Mouse (Mus musculus): ENCODE measurements at regions not wholly inside any gene's neighbourhood (a gene's known extent, or its start where the extent isn't known, plus 50 kb on each side); places are given as distances from the start of the nearest gene placed in this dataset.

DNA sequence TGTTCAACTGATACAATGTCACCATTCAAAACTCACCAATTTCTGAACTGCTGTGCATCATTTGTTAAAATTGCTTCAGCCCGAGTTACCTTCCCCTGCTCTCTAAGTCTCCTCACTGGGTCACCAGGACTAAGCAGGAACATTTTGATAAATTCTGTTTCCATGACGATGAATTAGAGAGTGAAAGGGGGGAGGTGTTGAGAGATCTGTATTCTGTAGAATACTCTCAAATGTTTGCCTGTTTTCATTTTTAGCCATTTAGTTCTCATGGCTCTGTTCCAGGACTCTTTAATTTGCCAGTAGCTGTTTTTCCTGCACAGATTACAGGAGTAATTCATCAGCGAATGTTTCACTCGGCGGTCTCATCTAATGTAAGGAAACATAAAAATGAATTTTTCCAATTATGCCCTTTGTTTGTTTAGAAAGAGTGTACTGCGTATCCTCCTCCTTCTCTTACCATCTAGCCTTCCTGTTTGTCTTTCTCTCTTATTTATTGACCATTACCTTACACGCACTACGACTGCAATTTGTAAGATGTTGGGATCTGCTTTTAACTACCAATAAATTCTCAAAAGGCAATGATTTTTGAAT, 879.3 kb downstream of the Diaph3 start:
- Histone ChIP-seq H3K27me3 (ENCODE audit: insufficient read depth, low read length) (no peaks in the 10 kb centered on the region), H3K9me3 (ENCODE audit: low read length) (no peaks in the 10 kb centered on the region), H3K9ac (replicated peaks) (no peak overlapping the region), H3K36me3 (replicated peaks; ENCODE audit: insufficient read depth, low read length) (no peaks in the 10 kb centered on the region), H3K4me2 (ENCODE audit: low read depth, low read length) (no peak overlapping the region), H3K4me1 (ENCODE audit: insufficient read depth) (no peaks in the 10 kb centered on the region), H3K4me3 (ENCODE audit: low read depth, low read length) (no peak overlapping the region), H3K27ac (ENCODE audit: low read depth) (no peak overlapping the region)
- TF ChIP-seq EP300 (IDR thresholded peaks at IDR 0.05; ENCODE audit: low read depth): no peak
- no peak for TF ChIP-seq CTCF (IDR thresholded peaks at IDR 0.05; ENCODE audit: low read depth)
- 66% methylated on average over 8 of the region's 8 CpGs for WGBS (ENCODE audit: insufficient replicate concordance)
- DNase-seq (no peak), ATAC-seq (no peak)

DNA sequence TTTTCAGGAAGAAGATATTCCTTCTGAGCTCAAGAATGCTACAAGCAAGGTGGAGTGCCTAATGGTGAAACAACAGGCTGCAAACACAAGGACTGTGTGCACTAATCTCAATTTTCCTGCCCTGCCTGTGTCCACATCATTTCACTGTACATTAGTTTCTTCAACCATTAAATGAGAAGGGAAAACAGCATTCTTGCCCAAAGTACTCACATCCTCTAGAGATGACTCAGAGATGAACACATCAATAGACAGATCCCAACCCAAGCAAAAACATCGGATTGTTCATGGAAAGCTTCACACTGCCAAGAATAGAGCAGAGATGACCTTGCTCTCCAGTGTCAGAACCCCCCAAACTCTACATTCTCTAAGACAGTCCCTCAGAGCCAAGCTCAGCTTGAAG, 886.8 kb downstream of the Diaph3 start:
- no peak overlapping the region for H3K9ac ChIP-seq (replicated peaks)
- no peaks in the 10 kb centered on the region for H3K27me3 ChIP-seq (ENCODE audit: insufficient read depth, low read length)
- H3K4me1 ChIP-seq (ENCODE audit: insufficient read depth): no peaks in the 10 kb centered on the region
- no peaks in the 10 kb centered on the region for H3K9me3 ChIP-seq (ENCODE audit: low read length)
- DNase-seq: no peak
- TF ChIP-seq EP300 (IDR thresholded peaks at IDR 0.05; ENCODE audit: low read depth) (no peak), CTCF (IDR thresholded peaks at IDR 0.05; ENCODE audit: low read depth) (no peak)
- H3K36me3 ChIP-seq (replicated peaks; ENCODE audit: insufficient read depth, low read length): no peaks in the 10 kb centered on the region
- no peak for ATAC-seq
- H3K4me2 ChIP-seq (ENCODE audit: low read depth, low read length): no peak overlapping the region
- WGBS (ENCODE audit: insufficient replicate concordance): 55% methylated on average over 1 of the region's 1 CpGs
- H3K4me3 ChIP-seq (ENCODE audit: low read depth, low read length): no peak overlapping the region
- H3K27ac ChIP-seq (ENCODE audit: low read depth): no peak overlapping the region

DNA sequence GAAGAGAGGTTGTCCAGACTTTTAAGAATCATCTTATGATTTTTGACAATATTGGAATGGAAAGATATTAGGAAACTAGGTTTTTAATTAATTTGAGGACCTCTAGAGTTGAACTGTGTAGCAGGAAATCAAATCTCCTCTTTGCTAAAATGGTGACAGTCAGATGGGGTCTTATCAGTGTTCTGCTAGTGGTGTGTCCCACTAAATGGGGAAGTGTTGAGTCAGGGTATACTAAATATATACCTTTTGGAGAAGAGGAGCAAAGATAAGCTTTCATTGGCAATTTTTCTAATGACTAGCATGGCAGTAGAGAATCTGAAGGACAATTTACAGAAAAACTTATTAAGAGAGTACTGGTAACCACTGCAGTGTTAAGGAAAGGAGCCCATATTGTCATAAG, 889.4 kb downstream of the Diaph3 start:
- ATAC-seq: no peak
- DNase-seq: no peak
- H3K9ac ChIP-seq (replicated peaks): no peak overlapping the region
- H3K4me3 ChIP-seq (ENCODE audit: low read depth, low read length): no peak overlapping the region
- H3K9me3 ChIP-seq (ENCODE audit: low read length): no peaks in the 10 kb centered on the region
- H3K27ac ChIP-seq (ENCODE audit: low read depth): no peak overlapping the region
- TF ChIP-seq EP300 (IDR thresholded peaks at IDR 0.05; ENCODE audit: low read depth): no peak
- no peak for TF ChIP-seq CTCF (IDR thresholded peaks at IDR 0.05; ENCODE audit: low read depth)
- H3K4me2 ChIP-seq (ENCODE audit: low read depth, low read length): no peak overlapping the region
- no peaks in the 10 kb centered on the region for H3K36me3 ChIP-seq (replicated peaks; ENCODE audit: insufficient read depth, low read length)
- no peaks in the 10 kb centered on the region for H3K27me3 ChIP-seq (ENCODE audit: insufficient read depth, low read length)
- H3K4me1 ChIP-seq (ENCODE audit: insufficient read depth): no peaks in the 10 kb centered on the region

DNA sequence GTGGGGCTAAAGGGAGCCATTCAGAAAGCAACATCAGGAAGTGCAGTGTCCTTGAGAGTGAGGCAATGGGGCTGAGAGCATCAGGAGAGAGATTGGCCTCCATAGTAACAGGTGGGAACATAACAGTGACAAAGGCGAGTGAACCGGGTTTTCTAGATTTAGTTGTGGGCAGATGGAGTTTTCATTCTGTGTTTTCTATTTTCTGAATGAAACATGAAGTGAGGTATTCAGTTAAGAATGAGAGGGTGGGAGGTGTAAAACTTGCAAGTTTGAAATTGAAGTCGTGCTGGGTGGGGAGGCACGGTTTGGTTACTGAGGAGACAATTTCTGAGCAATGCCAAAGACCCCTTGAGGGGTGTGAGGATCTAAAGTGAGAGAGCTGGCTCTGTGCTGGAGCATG, 893.3 kb downstream of the Diaph3 start:
- Histone ChIP-seq H3K27ac (ENCODE audit: low read depth) (no peak overlapping the region), H3K4me1 (ENCODE audit: insufficient read depth) (no peaks in the 10 kb centered on the region), H3K9ac (replicated peaks) (no peak overlapping the region), H3K9me3 (ENCODE audit: low read length) (no peaks in the 10 kb centered on the region), H3K4me2 (ENCODE audit: low read depth, low read length) (no peak overlapping the region), H3K4me3 (ENCODE audit: low read depth, low read length) (no peak overlapping the region), H3K27me3 (ENCODE audit: insufficient read depth, low read length) (no peaks in the 10 kb centered on the region), H3K36me3 (replicated peaks; ENCODE audit: insufficient read depth, low read length) (no peaks in the 10 kb centered on the region)
- 76% methylated on average over 4 of the region's 4 CpGs for whole genome bisulfite sequencing (ENCODE audit: insufficient replicate concordance)
- ATAC-seq (no peak), DNase-seq (no peak)
- TF ChIP-seq CTCF (IDR thresholded peaks at IDR 0.05; ENCODE audit: low read depth): no peak
- TF ChIP-seq EP300 (IDR thresholded peaks at IDR 0.05; ENCODE audit: low read depth): no peak

DNA sequence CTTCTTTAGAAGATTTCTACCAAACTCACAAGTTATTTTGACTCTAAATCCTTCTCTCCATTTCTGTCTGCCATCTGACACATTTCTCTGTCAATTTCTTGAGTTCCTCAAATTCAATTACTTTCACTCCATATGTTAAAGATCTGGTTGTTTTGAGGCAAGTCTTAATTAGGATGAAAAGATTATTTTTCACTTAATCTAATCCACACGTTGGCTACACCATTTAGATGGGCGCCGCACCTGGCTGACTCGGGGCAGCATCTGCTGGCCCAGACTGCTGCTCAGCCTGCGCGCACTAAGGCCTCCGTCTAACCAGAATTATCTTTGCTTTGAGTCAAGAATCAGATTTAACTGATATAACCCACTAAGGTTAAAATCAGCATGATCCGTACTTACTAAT, 894.3 kb downstream of the Diaph3 start:
- Histone ChIP-seq H3K9ac (replicated peaks) (no peak overlapping the region), H3K9me3 (ENCODE audit: low read length) (no peaks in the 10 kb centered on the region), H3K27ac (ENCODE audit: low read depth) (no peak overlapping the region), H3K4me2 (ENCODE audit: low read depth, low read length) (no peak overlapping the region), H3K4me3 (ENCODE audit: low read depth, low read length) (no peak overlapping the region), H3K27me3 (ENCODE audit: insufficient read depth, low read length) (no peaks in the 10 kb centered on the region), H3K36me3 (replicated peaks; ENCODE audit: insufficient read depth, low read length) (no peaks in the 10 kb centered on the region), H3K4me1 (ENCODE audit: insufficient read depth) (no peaks in the 10 kb centered on the region)
- 85% methylated on average over 8 of the region's 8 CpGs for WGBS (ENCODE audit: insufficient replicate concordance)
- ATAC-seq (no peak), DNase-seq (no peak)
- TF ChIP-seq CTCF (IDR thresholded peaks at IDR 0.05; ENCODE audit: low read depth): no peak
- TF ChIP-seq EP300 (IDR thresholded peaks at IDR 0.05; ENCODE audit: low read depth): no peak

DNA sequence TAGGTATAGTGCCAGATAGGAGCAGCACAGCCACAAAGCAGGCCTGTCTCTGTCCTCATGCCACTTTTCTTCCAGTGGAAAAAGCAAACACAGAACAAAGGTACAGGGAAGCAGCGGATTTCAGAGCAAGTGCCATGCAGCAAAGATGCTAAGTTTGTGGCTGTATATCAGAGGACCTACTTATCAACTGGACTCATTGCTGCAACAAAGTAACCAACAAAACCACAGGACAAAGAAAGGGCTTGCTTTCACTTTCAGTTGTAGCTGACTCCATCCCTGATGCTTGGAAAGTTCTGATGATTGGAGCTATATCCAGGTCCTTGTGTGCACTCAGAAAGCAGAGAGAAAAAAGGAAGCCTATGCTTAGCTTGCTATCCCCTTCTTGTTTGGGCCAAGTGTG, 897.4 kb downstream of the Diaph3 start:
- Histone ChIP-seq H3K4me1 (ENCODE audit: insufficient read depth) (no peaks in the 10 kb centered on the region), H3K4me3 (ENCODE audit: low read depth, low read length) (no peak overlapping the region), H3K27ac (ENCODE audit: low read depth) (no peak overlapping the region), H3K9me3 (ENCODE audit: low read length) (no peaks in the 10 kb centered on the region), H3K36me3 (replicated peaks; ENCODE audit: insufficient read depth, low read length) (no peaks in the 10 kb centered on the region), H3K9ac (replicated peaks) (no peak overlapping the region), H3K27me3 (ENCODE audit: insufficient read depth, low read length) (no peaks in the 10 kb centered on the region), H3K4me2 (ENCODE audit: low read depth, low read length) (no peak overlapping the region)
- DNase-seq: no peak
- ATAC-seq: no peak
- TF ChIP-seq CTCF (IDR thresholded peaks at IDR 0.05; ENCODE audit: low read depth): no peak
- TF ChIP-seq EP300 (IDR thresholded peaks at IDR 0.05; ENCODE audit: low read depth): no peak
- 63% methylated on average over 1 of the region's 1 CpGs for WGBS (ENCODE audit: insufficient replicate concordance)

DNA sequence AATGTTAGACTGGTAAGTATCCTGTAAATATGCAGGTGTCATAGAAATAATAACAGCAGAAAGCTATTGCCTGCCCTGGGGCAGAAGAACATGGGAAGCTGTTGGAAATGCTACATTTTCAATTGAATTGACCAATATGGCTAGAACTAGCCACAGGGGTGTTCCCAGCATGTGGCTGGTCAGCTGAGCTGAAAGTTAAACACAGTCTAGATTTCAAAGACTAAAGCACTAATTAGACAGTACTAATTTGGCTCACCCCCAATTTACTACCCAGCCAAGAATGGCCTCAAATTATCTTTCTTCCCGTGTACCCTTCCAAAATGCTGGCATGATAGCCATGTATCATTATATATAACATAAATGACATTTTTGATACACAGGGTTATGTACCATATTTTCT, 898.2 kb downstream of the Diaph3 start:
- Histone ChIP-seq H3K9me3 (ENCODE audit: low read length) (no peaks in the 10 kb centered on the region), H3K4me3 (ENCODE audit: low read depth, low read length) (no peak overlapping the region), H3K36me3 (replicated peaks; ENCODE audit: insufficient read depth, low read length) (no peaks in the 10 kb centered on the region), H3K4me2 (ENCODE audit: low read depth, low read length) (no peak overlapping the region), H3K27me3 (ENCODE audit: insufficient read depth, low read length) (no peaks in the 10 kb centered on the region), H3K4me1 (ENCODE audit: insufficient read depth) (no peaks in the 10 kb centered on the region), H3K9ac (replicated peaks) (no peak overlapping the region), H3K27ac (ENCODE audit: low read depth) (no peak overlapping the region)
- no peak for DNase-seq
- no peak for ATAC-seq
- WGBS (ENCODE audit: insufficient replicate concordance): 57% methylated on average over 1 of the region's 1 CpGs
- TF ChIP-seq CTCF (IDR thresholded peaks at IDR 0.05; ENCODE audit: low read depth) (no peak), EP300 (IDR thresholded peaks at IDR 0.05; ENCODE audit: low read depth) (no peak)
